8 mouse cellular contexts compared by ENCODE assay signal in genomic region chr13:8870510-8871313, GRCm38 (mm10). TPM values are rescaled to one million over a fixed set of nuclear protein-coding genes. Genes with fewer than 3 reads are reported as not detected.
DNase-seq lines count a peak whose midpoint lies in the region; ATAC-seq lines count a peak whose summit lies in the region.

No protein-coding gene starts in this region.

- peaks cover 15% of the 10 kb centered on the region for H3K4me1 ChIP-seq in hindbrain, embryonic 16.5 days (ENCODE audit: control insufficient read depth, insufficient read depth, low read depth, low read length)

- no peaks in the 10 kb centered on the region for H3K9me3 ChIP-seq in hindbrain, embryonic 16.5 days (ENCODE audit: control insufficient read depth, low read length)

- peak overlapping the region; percentile 91 for H3K4me2 ChIP-seq in hindbrain, embryonic 16.5 days (ENCODE audit: low read length)

- peaks cover 51% of the 10 kb centered on the region for H3K79me2 ChIP-seq in macrophage (ENCODE audit: inconsistent target)

- under 1% methylated on average over 57 of the region's 57 CpGs for WGBS in hindbrain, embryonic 16.5 days
- WGBS in macrophage (ENCODE audit: missing documents), result 2% methylated on average over 57 of the region's 57 CpGs

- peak; percentile 98 for DNase-seq in R1 (ENCODE audit: low read depth, low spot score)
- peak; percentile 92 to 93 for DNase-seq in cerebellum, postnatal 25 days
- DNase-seq in frontal cortex, postnatal 36 days (ENCODE audit: low spot score in 2 of 2), result peak; percentile 88 to 91
- peak; percentile 84 to 87 for DNase-seq in left cerebral cortex, adult 18-20 months (ENCODE audit: low spot score in 2 of 2)
- DNase-seq in right cerebral cortex, adult 18-20 months, result peak; percentile 91
- DNase-seq in urinary bladder, postnatal 10 days (ENCODE audit: low spot score), result peak; percentile 48

- H3K27me3 ChIP-seq in hindbrain, embryonic 16.5 days (replicated peaks; ENCODE audit: control insufficient read depth, insufficient read depth, low read length), result no peaks in the 10 kb centered on the region

- H3K9ac ChIP-seq in hindbrain, embryonic 16.5 days (ENCODE audit: low read depth, low read length), result peak overlapping the region; percentile 78

- no peaks in the 10 kb centered on the region for H3K36me3 ChIP-seq in hindbrain, embryonic 16.5 days (ENCODE audit: control insufficient read depth, insufficient read depth, low read length)
- H3K36me3 ChIP-seq in macrophage (ENCODE audit: inconsistent target), result no peaks in the 10 kb centered on the region

- H3K27ac ChIP-seq in hindbrain, embryonic 16.5 days (ENCODE audit: low read depth, low read length), result peak overlapping the region; percentile 96
- peak overlapping the region; percentile 95 for H3K27ac ChIP-seq in macrophage

- H3K4me3 ChIP-seq in hindbrain, embryonic 16.5 days (ENCODE audit: low read length), result peak overlapping the region; percentile 72
- peak overlapping the region; percentile 94 for H3K4me3 ChIP-seq in macrophage (ENCODE audit: inconsistent target)

- peak; percentile 96 for ATAC-seq in hindbrain, embryonic 16.5 days

RNA-seq across cellular contexts. Expression of gene Wdr37, which starts 1.0 kb away (rescaled TPM):
- 50.7 and 55.6 TPM in 2 replicates for polyA plus RNA-seq in hindbrain, embryonic 16.5 days (2015; fragmentation: Nextera tagmentation; extraction: Ambion mirVana)
- 100 to 1,000 TPM in 1 of 2 experiments, 10 to 100 TPM in 1; 96.8 to 100 TPM for total RNA-seq in left cerebral cortex, adult 18-20 months (2021)
- total RNA-seq in macrophage (2018; cell fraction: chromatin; rRNA removed), result 100 to 1,000 TPM in 20 of 26 experiments, 10 to 100 TPM in 6; 79.2 to 231 (median 134) TPM
- 10 to 100 TPM; 19.4 to 36.3 (median 23.0) TPM for total RNA-seq in macrophage (2018; cell fraction: cytosol; rRNA removed)
- total RNA-seq in macrophage (2018; cell fraction: nucleus; rRNA removed), result 100 to 1,000 TPM in 3 of 26 experiments, 10 to 100 TPM in 23; 47.4 to 203 (median 75.8) TPM
- polyA plus RNA-seq in macrophage (2018), result 9.9 to 17.1 TPM (median 17.1 TPM) in 3 replicates

RNA-seq across cellular contexts. Expression of gene Idi1, which starts 14.6 kb away (rescaled TPM):
- polyA plus RNA-seq in hindbrain, embryonic 16.5 days (2015; fragmentation: Nextera tagmentation; extraction: Ambion mirVana), result 104 and 118 TPM in 2 replicates
- 10 to 100 TPM; 35.6 to 44.1 TPM for total RNA-seq in left cerebral cortex, adult 18-20 months (2021)
- 10 to 100 TPM in 25 of 26 experiments, 1 to 10 TPM in 1; 5.3 to 36.8 (median 18.8) TPM for total RNA-seq in macrophage (2018; cell fraction: chromatin; rRNA removed)
- total RNA-seq in macrophage (2018; cell fraction: cytosol; rRNA removed), result 10 to 100 TPM; 24.8 to 57.6 (median 35.9) TPM
- 100 to 1,000 TPM in 1 of 26 experiments, 10 to 100 TPM in 25; 17.0 to 108 (median 34.5) TPM for total RNA-seq in macrophage (2018; cell fraction: nucleus; rRNA removed)
- 16.6 to 78.3 TPM (median 44.0 TPM) in 3 replicates for polyA plus RNA-seq in macrophage (2018)

Comparison
In these comparisons a context has a peak if more than half of its experiments do, and no peak if none do; other contexts are left out.
1. Peak in every context shown above with its lines: DNase-seq, ATAC-seq, H3K4me3 ChIP-seq and H3K27ac ChIP-seq.
2. DNase-seq: peak in every context shown above with its lines; median percentile 98 in R1; 92 in cerebellum, postnatal 25 days; 91 in right cerebral cortex, adult 18-20 months; 90 in frontal cortex, postnatal 36 days; 86 in left cerebral cortex, adult 18-20 months; 48 in urinary bladder, postnatal 10 days.